Mouse (Mus musculus) stomach, postnatal 0 days (tissue): Measurements from ENCODE around the gene Nanos2. TPM values are rescaled to one million over a fixed set of nuclear protein-coding genes. Genes with fewer than 3 reads are reported as not detected.

Experiments
- ATAC-seq: fragments of 200-750 bp; cut with Nextera tagmentation; 2 replicates; pipeline ENCODE4 v1.8.0; 2017; ENCODE audit not compliant: low FRiP score, low TSS enrichment
- DNase-seq: peaks from one replicate; pipeline ENCODE4 v3.0.0-alpha.2; 2016; ENCODE audit warnings: low spot score
- H3K27ac ChIP-seq: fragments of 300-500 bp; sonication (generic); replicated peaks from 2 replicates; pipeline ENCODE4 v1.5.1; 2014; ENCODE audit warnings: mild to moderate bottlenecking, control low read depth
- H3K27me3 ChIP-seq: fragments of 300-500 bp; sonication (generic); 2 replicates; pipeline ENCODE4 v1.6.1; 2014; ENCODE audit warnings: low read length; ENCODE audit not compliant: control insufficient read depth, insufficient read depth
- H3K36me3 ChIP-seq: fragments of 300-500 bp; sonication (generic); 2 replicates; pipeline ENCODE4 v1.6.1; 2014; ENCODE audit warnings: low read length, mixed read lengths; ENCODE audit not compliant: control insufficient read depth, insufficient read depth
- H3K4me1 ChIP-seq: fragments of 300-500 bp; sonication (generic); replicated peaks from 2 replicates; pipeline ENCODE4 v1.6.1; 2014; ENCODE audit warnings: antibody characterized with exemption; ENCODE audit not compliant: control insufficient read depth, insufficient read depth
- H3K4me2 ChIP-seq: fragments of 300-500 bp; sonication (generic); replicated peaks from 2 replicates; pipeline ENCODE4 v1.6.1; 2014; ENCODE audit warnings: low read depth, mild to moderate bottlenecking, control low read depth, moderate library complexity
- H3K4me3 ChIP-seq: fragments of 300-500 bp; sonication (generic); 2 replicates; pipeline ENCODE4 v1.5.1; 2014; ENCODE audit warnings: low read depth, low read length, control low read depth
- H3K9ac ChIP-seq: fragments of 300-500 bp; sonication (generic); 2 replicates; pipeline ENCODE4 v1.6.1; 2014; ENCODE audit warnings: mild to moderate bottlenecking, low read length, control low read depth, mixed read lengths
- H3K9me3 ChIP-seq: fragments of 300-500 bp; sonication (generic); 2 replicates; pipeline ENCODE4 v1.6.1; 2016; ENCODE audit warnings: low read length; ENCODE audit not compliant: control insufficient read depth
- CTCF ChIP-seq: IDR thresholded peaks from 2 replicates; pipeline ENCODE4 v1.5.1; 2016; ENCODE audit warnings: antibody characterized with exemption, low read depth, mild to moderate bottlenecking, moderate library complexity
- EP300 ChIP-seq: optimal IDR thresholded peaks from 2 replicates; pipeline ENCODE3; 2016; ENCODE audit warnings: antibody characterized with exemption
- WGBS: fragments of 180-500 bp; shearing (Covaris S2); extraction: QIAGEN DNeasy Blood & Tissue Kit; methylation state at CpG from one replicate; pipeline ENCODE4 v1.1.7; 2014; 5-methylcytosine and 5-hydroxymethylcytosine counted together
- polyA plus RNA-seq: library from polyadenylated mRNA; unstranded; fragments of >200 nt; fragmentation: Nextera tagmentation; extraction: Ambion mirVana; gene quantifications from 2 replicates; pipeline ENCODE4 v1.2.1, GENCODE M21; 2015

Nanos2 gene
- polyA plus RNA-seq, 1 experiment from 2014 or later, result not detected

- no peak overlapping the region for H3K9ac ChIP-seq
- H3K27ac ChIP-seq, result no peak overlapping the region
- no peaks in the 10 kb centered on the region for H3K4me1 ChIP-seq
- no peak for TF ChIP-seq EP300
- TF ChIP-seq CTCF, result no peak
- no peak overlapping the region for H3K4me3 ChIP-seq
- peaks cover 4% of the 10 kb centered on the region; the same call in 1 of the 2 replicates for H3K27me3 ChIP-seq
- no peaks in the 10 kb centered on the region for H3K36me3 ChIP-seq
- DNase-seq (no peak), ATAC-seq (no peak)
- 2% methylated on average over 19 of the region's 19 CpGs for WGBS
- H3K9me3 ChIP-seq, result no peaks in the 10 kb centered on the region
- H3K4me2 ChIP-seq, result no peak overlapping the region
Observed at GRCm38 (mm10) chr7:18963294-18963843, 23.8 kb upstream of the Nanos2 start.

DNA sequence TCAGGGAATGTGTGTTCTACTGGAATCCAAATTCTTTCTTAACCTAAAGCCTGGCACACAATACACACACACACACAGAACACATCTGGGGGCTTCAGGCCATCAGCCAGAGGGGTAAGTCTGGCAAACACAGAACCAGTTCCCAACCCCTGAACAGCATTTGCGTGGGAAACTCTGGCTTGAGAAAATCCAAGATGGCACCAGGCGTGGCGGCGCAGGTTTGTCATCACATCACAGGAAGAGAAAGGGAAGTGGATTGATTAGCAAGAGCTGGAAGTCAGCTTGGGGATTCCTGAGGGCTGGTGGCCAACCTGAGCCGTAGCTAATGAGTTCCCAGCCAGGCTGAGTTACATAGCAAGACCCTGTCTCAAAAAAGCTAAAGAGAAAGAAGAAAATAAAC lies 21.9 kb upstream of the Nanos2 start:
- no peak overlapping the region for H3K27ac ChIP-seq
- no peaks in the 10 kb centered on the region for H3K4me1 ChIP-seq
- no peaks in the 10 kb centered on the region for H3K36me3 ChIP-seq
- no peak overlapping the region for H3K4me2 ChIP-seq
- H3K27me3 ChIP-seq, result peaks cover 4% of the 10 kb centered on the region; the same call in 1 of the 2 replicates
- TF ChIP-seq CTCF (no peak), EP300 (no peak)
- no peak for DNase-seq
- WGBS, result 70% methylated on average over 5 of the region's 5 CpGs
- no peaks in the 10 kb centered on the region for H3K9me3 ChIP-seq
- H3K9ac ChIP-seq, result no peak overlapping the region
- no peak for ATAC-seq
- no peak overlapping the region for H3K4me3 ChIP-seq

DNA sequence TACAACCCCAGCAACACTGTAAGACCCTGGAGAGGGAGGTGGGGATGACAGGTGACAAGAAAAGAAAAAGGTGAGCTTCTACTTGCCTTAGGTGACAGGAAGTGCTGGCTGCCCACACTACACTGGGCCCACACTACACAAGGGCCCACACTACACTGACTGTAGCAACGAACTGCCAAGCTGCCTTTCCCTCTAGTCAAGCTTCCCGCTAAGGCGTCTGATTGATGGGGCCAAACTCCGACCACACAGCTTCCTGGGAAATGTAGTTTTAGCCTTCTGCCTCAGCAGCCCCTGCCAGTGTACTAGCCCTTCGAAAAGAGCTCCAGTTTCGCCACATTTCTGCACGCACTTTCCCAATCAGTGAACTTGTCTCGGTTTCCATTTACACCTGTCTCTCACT lies 19.6 kb upstream of the Nanos2 start:
- no peaks in the 10 kb centered on the region for H3K4me1 ChIP-seq
- H3K27me3 ChIP-seq, result peaks cover 3% of the 10 kb centered on the region; the same call in 1 of the 2 replicates
- H3K36me3 ChIP-seq, result no peaks in the 10 kb centered on the region
- H3K4me3 ChIP-seq, result no peak overlapping the region
- no peak overlapping the region for H3K9ac ChIP-seq
- ATAC-seq, result no peak
- no peak for DNase-seq
- H3K9me3 ChIP-seq, result no peaks in the 10 kb centered on the region
- TF ChIP-seq EP300, result no peak
- H3K27ac ChIP-seq, result no peak overlapping the region
- no peak overlapping the region for H3K4me2 ChIP-seq
- WGBS, result 7% methylated on average over 8 of the region's 8 CpGs

- Histone ChIP-seq H3K36me3 (no peaks in the 10 kb centered on the region), H3K4me2 (no peak overlapping the region), H3K9ac (no peak overlapping the region), H3K4me3 (no peak overlapping the region), H3K27ac (no peak overlapping the region), H3K9me3 (no peaks in the 10 kb centered on the region), H3K27me3 (no peaks in the 10 kb centered on the region), H3K4me1 (no peaks in the 10 kb centered on the region)
- 92% methylated on average over 3 of the region's 3 CpGs for WGBS
- TF ChIP-seq CTCF, result peak; percentile 42
- TF ChIP-seq EP300, result no peak
- no peak for ATAC-seq
- no peak for DNase-seq
Observed at GRCm38 (mm10) chr7:18970956-18971355, 16.2 kb upstream of the Nanos2 start.

- no peaks in the 10 kb centered on the region for H3K9me3 ChIP-seq
- TF ChIP-seq CTCF (no peak), EP300 (no peak)
- no peaks in the 10 kb centered on the region for H3K27me3 ChIP-seq
- no peaks in the 10 kb centered on the region for H3K36me3 ChIP-seq
- no peak overlapping the region for H3K27ac ChIP-seq
- no peak overlapping the region for H3K4me3 ChIP-seq
- ATAC-seq (no peak), DNase-seq (no peak)
- no peak overlapping the region for H3K4me2 ChIP-seq
- H3K4me1 ChIP-seq, result no peaks in the 10 kb centered on the region
- H3K9ac ChIP-seq, result no peak overlapping the region
- WGBS, result 69% methylated on average over 9 of the region's 9 CpGs
Observed at GRCm38 (mm10) chr7:18978381-18978780, 8.8 kb upstream of the Nanos2 start.

GRCm38 (mm10) chr7:18986503-18986902 lies 697 bp upstream of the Nanos2 start:
- H3K9ac ChIP-seq, result no peak overlapping the region
- H3K9me3 ChIP-seq, result no peaks in the 10 kb centered on the region
- H3K27ac ChIP-seq, result no peak overlapping the region
- H3K4me2 ChIP-seq, result no peak overlapping the region
- H3K4me3 ChIP-seq, result no peak overlapping the region
- H3K36me3 ChIP-seq, result no peaks in the 10 kb centered on the region
- TF ChIP-seq EP300 (no peak), CTCF (no peak)
- no peaks in the 10 kb centered on the region for H3K27me3 ChIP-seq
- no peak for ATAC-seq
- WGBS, result 74% methylated on average over 2 of the region's 2 CpGs
- H3K4me1 ChIP-seq, result no peaks in the 10 kb centered on the region; the same call in 1 of the 2 replicates
- no peak for DNase-seq
